11 mouse cellular contexts compared by ENCODE assay signal in genomic region chr7:109602562-109602961, GRCm38 (mm10).
DNase-seq lines count a peak whose midpoint lies in the region; ATAC-seq and TF ChIP-seq lines count a peak whose summit lies in the region.
"Had no signal": no experiment of that assay in that cellular context is flagged by ENCODE, and none has a peak within 500 bp of the region (broad histone marks: within the 10 kb centered on the region; RNA-seq: fewer than 3 reads in every experiment).

No protein-coding gene starts in this region.

- peak; percentile 69 for ATAC-seq in lung, embryonic 14.5 days (ENCODE audit: insufficient read depth)
- ATAC-seq in liver, embryonic 15.5 days (ENCODE audit: insufficient read depth): peak; percentile 87
- no peak for ATAC-seq in frontal cortex, adult (ENCODE audit: low TSS enrichment)

- H3K9me3 ChIP-seq in lung, embryonic 14.5 days (ENCODE audit: low read depth, low read length): no peaks in the 10 kb centered on the region
- H3K9me3 ChIP-seq in liver, embryonic 15.5 days (replicated peaks): no peaks in the 10 kb centered on the region
- H3K9me3 ChIP-seq: limb, embryonic 10.5 days had no signal

- peak overlapping the region; percentile 77 for H3K27ac ChIP-seq in lung, embryonic 14.5 days (ENCODE audit: low read depth)
- H3K27ac ChIP-seq in liver, embryonic 15.5 days (replicated peaks): peak overlapping the region; percentile 87
- H3K27ac ChIP-seq: limb, embryonic 10.5 days had no signal

- WGBS in lung, embryonic 14.5 days: 52% methylated on average over 5 of the region's 5 CpGs
- 39% methylated on average over 5 of the region's 5 CpGs for WGBS in liver, embryonic 15.5 days (ENCODE audit: insufficient replicate concordance)

- peak overlapping the region; percentile 28; the same call in 1 of the 2 replicates for H3K4me2 ChIP-seq in lung, embryonic 14.5 days
- H3K4me2 ChIP-seq in liver, embryonic 15.5 days: peak overlapping the region; percentile 43

- intact Hi-C loops in left cerebral cortex, postnatal 36 days (cut with DNase I): no loop called here

- TF ChIP-seq CTCF in lung, embryonic 14.5 days (IDR thresholded peaks at IDR 0.05; ENCODE audit: low read depth): no peak

- no peak overlapping the region for H3K9ac ChIP-seq in lung, embryonic 14.5 days
- H3K9ac ChIP-seq in liver, embryonic 15.5 days: 0 out of 2 replicates have a peak overlapping the region, but pooled peaks have one; percentile 43

- peaks cover 21% of the 10 kb centered on the region; the same call in 1 of the 2 replicates for H3K4me1 ChIP-seq in lung, embryonic 14.5 days (ENCODE audit: insufficient read depth)
- H3K4me1 ChIP-seq in liver, embryonic 15.5 days (replicated peaks): peaks cover 51% of the 10 kb centered on the region

- peak; percentile 57 for DNase-seq in lung, embryonic 14.5 days
- DNase-seq in lung, postnatal 14 days: no peak
- peak; percentile 83 for DNase-seq in kidney, adult 11 months
- peak; percentile 78 for DNase-seq in yolk sac, embryonic 10.5 days (ENCODE audit: low spot score)
- DNase-seq in layer of hippocampus, adult 11-12 months (ENCODE audit: low spot score): no peak
- DNase-seq in left cerebral cortex, postnatal 36 days (ENCODE audit: low spot score in 2 of 2): no peak

- H3K36me3 ChIP-seq in lung, embryonic 14.5 days (ENCODE audit: insufficient read depth): no peaks in the 10 kb centered on the region
- no peaks in the 10 kb centered on the region for H3K36me3 ChIP-seq in liver, embryonic 15.5 days (replicated peaks)

- H3K27me3 ChIP-seq in lung, embryonic 14.5 days (ENCODE audit: insufficient read depth, low read length): no peaks in the 10 kb centered on the region
- no peaks in the 10 kb centered on the region for H3K27me3 ChIP-seq in liver, embryonic 15.5 days
- H3K27me3 ChIP-seq: CH12.LX had no signal

- H3K4me3 ChIP-seq in lung, embryonic 14.5 days (ENCODE audit: low read depth, low read length): no peak overlapping the region
- peak overlapping the region; percentile 30 for H3K4me3 ChIP-seq in liver, embryonic 15.5 days (replicated peaks)
- H3K4me3 ChIP-seq: limb, embryonic 10.5 days; myocyte had no signal

Comparison
In these comparisons a context has a peak if more than half of its experiments do, and no peak if none do; other contexts are left out.
1. DNase-seq: peak in lung, embryonic 14.5 days (single experiment), kidney, adult 11 months (single experiment) and yolk sac, embryonic 10.5 days (single experiment); none in lung, postnatal 14 days (single experiment), layer of hippocampus, adult 11-12 months (single experiment) and left cerebral cortex, postnatal 36 days (0 of 2).